Mouse (Mus musculus): Measurements from ENCODE around the gene Cpsf7. TPM values are rescaled to one million over a fixed set of nuclear protein-coding genes. Genes with fewer than 3 reads are reported as not detected.

Cpsf7 gene
- 54.5 and 55.3 TPM in 2 replicates for polyA plus RNA-seq (2016; fragmentation: Nextera tagmentation; extraction: Ambion mirVana)

GRCm38 (mm10) chr19:10525106-10525901, at the start of gene Cpsf7:
Gene Cpsf7 (plus strand): TSS chr19:10525266.
- Histone ChIP-seq H3K36me3 (replicated peaks) (peaks cover 42% of the 10 kb centered on the region), H3K4me1 (peaks cover 30% of the 10 kb centered on the region), H3K27ac (replicated peaks) (peak within 1 kb of the TSS; percentile 100), H3K27me3 (replicated peaks; ENCODE audit: low read depth, poor library complexity, severe bottlenecking) (no peaks in the 10 kb centered on the region), H3K9me3 (no peaks in the 10 kb centered on the region), H3K4me3 (peak within 1 kb of the TSS; percentile 97)
- under 1% methylated on average over 92 of the region's 93 CpGs for WGBS
- peak; percentile 96 for DNase-seq (ENCODE audit: low spot score)

DNA sequence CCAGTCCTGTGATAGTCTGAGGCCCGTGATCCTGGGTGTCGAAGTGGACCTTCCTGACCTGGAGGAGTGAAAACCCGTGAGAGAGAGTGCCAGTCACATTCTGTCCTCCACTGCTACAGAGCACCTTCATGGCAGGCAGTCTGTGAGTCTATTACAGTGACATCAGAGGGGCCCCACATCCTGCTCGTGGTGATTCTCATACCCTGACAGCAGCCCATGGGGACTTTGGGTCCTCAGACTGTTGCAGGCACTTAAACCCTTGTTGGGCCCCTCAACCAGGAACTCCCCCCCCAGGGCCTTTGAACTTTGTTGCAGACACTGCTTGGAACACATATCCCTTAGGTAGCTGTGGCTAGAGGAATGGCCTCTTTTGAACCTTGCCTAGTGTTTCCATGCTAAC, 45.5 kb upstream of the Cpsf7 start:
- 65% methylated on average over 4 of the region's 4 CpGs for WGBS

DNA sequence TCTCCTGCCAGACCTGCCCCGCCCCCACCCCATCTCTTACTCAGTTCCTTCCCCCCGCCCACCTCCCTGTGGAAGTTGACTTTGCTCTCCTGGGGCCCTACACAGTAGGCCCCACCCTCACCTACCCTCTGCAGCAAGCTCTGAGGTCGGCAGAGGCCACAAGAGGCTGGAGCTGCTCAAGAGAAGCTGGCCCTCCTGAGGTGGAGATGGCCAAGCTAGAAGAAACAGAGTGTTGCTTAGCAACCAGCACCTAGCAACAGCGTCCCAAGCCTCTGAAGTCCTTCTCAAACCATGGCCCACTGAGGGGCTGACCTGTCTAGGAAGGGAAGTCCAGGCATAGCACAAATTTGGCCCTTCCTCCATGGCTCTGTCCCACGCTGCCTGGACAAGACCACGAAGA, 42.4 kb upstream of the Cpsf7 start, which contains the start of gene Ppp1r32:
Ppp1r32 (minus strand) TSS at position 226 of the 400 bp plus-strand sequence.
- Histone ChIP-seq H3K9me3 (no peaks in the 10 kb centered on the region), H3K27me3 (replicated peaks; ENCODE audit: low read depth, poor library complexity, severe bottlenecking) (peaks cover 14% of the 10 kb centered on the region; the same call in 1 of the 2 replicates), H3K4me1 (peaks cover 13% of the 10 kb centered on the region), H3K27ac (replicated peaks) (no peak within 1 kb of the TSS), H3K36me3 (replicated peaks) (no peaks in the 10 kb centered on the region), H3K4me3 (no peak within 1 kb of the TSS)
- DNase-seq (ENCODE audit: low spot score): peak; percentile 65
- WGBS: 34% methylated on average over 6 of the region's 6 CpGs

More for the DNA sequence above, 45.5 kb upstream of the Cpsf7 start:
- no peaks in the 10 kb centered on the region for H3K36me3 ChIP-seq (replicated peaks)
- peaks cover 39% of the 10 kb centered on the region for H3K27me3 ChIP-seq (replicated peaks; ENCODE audit: low read depth, poor library complexity, severe bottlenecking)
- H3K4me3 ChIP-seq: no peak overlapping the region
- DNase-seq (ENCODE audit: low spot score): no peak
- no peak overlapping the region for H3K27ac ChIP-seq (replicated peaks)
- H3K4me1 ChIP-seq: peaks cover 13% of the 10 kb centered on the region
- no peaks in the 10 kb centered on the region for H3K9me3 ChIP-seq

GRCm38 (mm10) chr19:10486264-10486738, 38.8 kb upstream of the Cpsf7 start:
- Histone ChIP-seq H3K4me3 (no peak overlapping the region), H3K36me3 (replicated peaks) (no peaks in the 10 kb centered on the region), H3K4me1 (peaks cover 13% of the 10 kb centered on the region), H3K27ac (replicated peaks) (no peak overlapping the region), H3K27me3 (replicated peaks; ENCODE audit: low read depth, poor library complexity, severe bottlenecking) (peaks cover 8% of the 10 kb centered on the region; the same call in 1 of the 2 replicates), H3K9me3 (no peaks in the 10 kb centered on the region)
- peak; percentile 70 for DNase-seq (ENCODE audit: low spot score)
- WGBS: 24% methylated on average over 9 of the region's 9 CpGs

DNA sequence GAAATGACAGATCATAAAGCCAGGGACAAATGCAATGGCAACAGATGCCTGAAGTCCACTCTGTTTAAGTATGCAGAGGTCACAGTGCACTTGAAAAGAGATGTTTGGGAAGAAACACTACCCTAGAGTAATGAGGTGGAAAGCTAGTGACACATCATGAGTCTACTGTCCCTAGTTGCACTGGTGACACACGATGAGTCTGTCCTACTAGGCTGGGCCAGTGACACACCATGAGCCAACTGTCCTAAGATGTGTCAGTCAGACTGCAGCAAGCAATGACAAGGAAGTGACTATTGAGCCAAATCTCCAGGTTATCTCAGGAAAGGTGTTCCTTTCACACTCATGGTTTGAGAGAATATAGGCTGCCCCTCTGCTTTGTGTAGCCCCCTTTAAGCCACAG, 29.4 kb upstream of the Cpsf7 start:
- no peak overlapping the region for H3K27ac ChIP-seq (replicated peaks)
- H3K27me3 ChIP-seq (replicated peaks; ENCODE audit: low read depth, poor library complexity, severe bottlenecking): no peaks in the 10 kb centered on the region
- no peaks in the 10 kb centered on the region for H3K4me1 ChIP-seq
- H3K36me3 ChIP-seq (replicated peaks): peaks cover 18% of the 10 kb centered on the region
- H3K4me3 ChIP-seq: no peak overlapping the region
- no peak for DNase-seq (ENCODE audit: low spot score)
- WGBS: 90% methylated on average over 1 of the region's 1 CpGs
- no peaks in the 10 kb centered on the region for H3K9me3 ChIP-seq

GRCm38 (mm10) chr19:10496976-10497375, 28.1 kb upstream of the Cpsf7 start:
- Histone ChIP-seq H3K9me3 (no peaks in the 10 kb centered on the region), H3K27ac (replicated peaks) (no peak overlapping the region), H3K36me3 (replicated peaks) (peaks cover 32% of the 10 kb centered on the region), H3K27me3 (replicated peaks; ENCODE audit: low read depth, poor library complexity, severe bottlenecking) (no peaks in the 10 kb centered on the region), H3K4me3 (no peak overlapping the region), H3K4me1 (no peaks in the 10 kb centered on the region)
- DNase-seq (ENCODE audit: low spot score): no peak
- 68% methylated on average over 2 of the region's 2 CpGs for WGBS

GRCm38 (mm10) chr19:10497512-10498160, 27.4 kb upstream of the Cpsf7 start:
- H3K27ac ChIP-seq (replicated peaks): no peak overlapping the region
- no peaks in the 10 kb centered on the region for H3K27me3 ChIP-seq (replicated peaks; ENCODE audit: low read depth, poor library complexity, severe bottlenecking)
- no peak for DNase-seq (ENCODE audit: low spot score)
- H3K4me1 ChIP-seq: no peaks in the 10 kb centered on the region; the same call in 1 of the 2 replicates
- no peaks in the 10 kb centered on the region for H3K9me3 ChIP-seq
- no peak overlapping the region for H3K4me3 ChIP-seq
- 62% methylated on average over 8 of the region's 8 CpGs for WGBS
- H3K36me3 ChIP-seq (replicated peaks): peaks cover 38% of the 10 kb centered on the region

GRCm38 (mm10) chr19:10500581-10500980, 24.5 kb upstream of the Cpsf7 start:
- DNase-seq (ENCODE audit: low spot score): no peak
- H3K9me3 ChIP-seq: no peaks in the 10 kb centered on the region
- no peak overlapping the region for H3K4me3 ChIP-seq
- 93% methylated on average over 8 of the region's 8 CpGs for WGBS
- H3K27ac ChIP-seq (replicated peaks): no peak overlapping the region
- H3K27me3 ChIP-seq (replicated peaks; ENCODE audit: low read depth, poor library complexity, severe bottlenecking): no peaks in the 10 kb centered on the region
- H3K36me3 ChIP-seq (replicated peaks): peaks cover 59% of the 10 kb centered on the region
- H3K4me1 ChIP-seq: no peaks in the 10 kb centered on the region; the same call in 1 of the 2 replicates

- no peak overlapping the region for H3K27ac ChIP-seq (replicated peaks)
- H3K27me3 ChIP-seq (replicated peaks; ENCODE audit: low read depth, poor library complexity, severe bottlenecking): no peaks in the 10 kb centered on the region
- peak; percentile 63 for DNase-seq (ENCODE audit: low spot score)
- no peaks in the 10 kb centered on the region; the same call in 1 of the 2 replicates for H3K4me1 ChIP-seq
- 9% methylated on average over 4 of the region's 4 CpGs for WGBS
- no peak overlapping the region for H3K4me3 ChIP-seq
- H3K9me3 ChIP-seq: no peaks in the 10 kb centered on the region
- peaks cover 78% of the 10 kb centered on the region for H3K36me3 ChIP-seq (replicated peaks)
These were observed 22.5 kb upstream of the Cpsf7 start for GRCm38 (mm10) chr19:10502571-10502970.

DNA sequence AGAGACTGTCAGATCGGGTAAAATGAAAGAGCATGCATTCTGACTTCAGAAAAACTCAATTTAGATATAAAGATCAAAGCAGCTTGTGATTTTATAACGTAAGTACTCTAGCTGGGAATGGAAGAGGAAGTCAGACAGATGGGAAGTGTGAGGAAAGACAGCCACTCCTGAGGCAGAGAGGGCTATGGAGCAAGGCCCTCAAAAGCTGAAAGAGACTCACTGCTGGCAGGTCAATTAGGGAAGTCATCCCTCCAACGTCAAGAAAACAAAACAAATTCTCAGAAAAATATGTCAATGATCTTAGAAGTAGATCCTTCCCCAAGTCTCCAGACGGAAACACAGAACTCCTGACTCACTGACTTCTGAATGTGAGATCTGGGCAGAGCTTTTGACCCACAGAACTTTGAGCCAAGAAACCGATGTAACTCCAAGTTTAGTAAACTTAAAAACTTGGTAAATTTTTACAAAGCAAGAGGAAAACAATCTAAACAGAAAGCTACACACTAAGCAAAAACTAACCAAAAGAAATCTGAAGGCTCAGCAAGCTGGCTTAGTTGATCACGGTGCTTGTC, 14.2 kb upstream of the Cpsf7 start:
- H3K27me3 ChIP-seq (replicated peaks; ENCODE audit: low read depth, poor library complexity, severe bottlenecking): no peaks in the 10 kb centered on the region
- no peak overlapping the region for H3K27ac ChIP-seq (replicated peaks)
- H3K4me3 ChIP-seq: no peak overlapping the region
- no peaks in the 10 kb centered on the region for H3K9me3 ChIP-seq
- peaks cover 71% of the 10 kb centered on the region for H3K36me3 ChIP-seq (replicated peaks)
- H3K4me1 ChIP-seq: no peaks in the 10 kb centered on the region
- 84% methylated on average over 6 of the region's 6 CpGs for WGBS
- no peak for DNase-seq (ENCODE audit: low spot score)

DNA sequence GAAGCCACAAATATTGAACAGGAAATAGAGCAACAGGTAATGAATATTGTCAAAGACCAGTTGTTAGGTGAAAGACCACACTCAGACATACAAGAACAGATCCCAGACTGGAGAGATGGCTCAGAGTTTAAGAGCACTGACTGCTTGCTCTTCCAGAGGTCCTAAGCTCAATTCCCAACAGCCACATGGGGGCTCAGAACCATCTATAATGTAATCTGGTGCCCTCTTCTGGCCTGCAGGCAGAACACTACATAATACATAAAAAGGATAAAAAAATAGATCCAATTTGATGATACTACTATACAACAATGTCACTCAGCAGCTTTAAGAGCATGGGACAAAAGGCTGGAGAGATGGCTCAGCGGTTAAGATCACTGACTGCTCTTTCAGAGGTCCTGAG, 4.7 kb upstream of the Cpsf7 start:
- H3K36me3 ChIP-seq (replicated peaks): peaks cover 34% of the 10 kb centered on the region
- H3K27ac ChIP-seq (replicated peaks): no peak overlapping the region
- no peaks in the 10 kb centered on the region for H3K27me3 ChIP-seq (replicated peaks; ENCODE audit: low read depth, poor library complexity, severe bottlenecking)
- no peaks in the 10 kb centered on the region for H3K9me3 ChIP-seq
- peak; percentile 22 for DNase-seq (ENCODE audit: low spot score)
- peaks cover 19% of the 10 kb centered on the region for H3K4me1 ChIP-seq
- H3K4me3 ChIP-seq: no peak overlapping the region
- WGBS: 51% methylated on average over 1 of the region's 1 CpGs

GRCm38 (mm10) chr19:10521926-10522325, 3.1 kb upstream of the Cpsf7 start:
- H3K27ac ChIP-seq (replicated peaks): no peak overlapping the region
- H3K9me3 ChIP-seq: no peaks in the 10 kb centered on the region
- no peaks in the 10 kb centered on the region for H3K27me3 ChIP-seq (replicated peaks; ENCODE audit: low read depth, poor library complexity, severe bottlenecking)
- no peak overlapping the region for H3K4me3 ChIP-seq
- 79% methylated on average over 1 of the region's 1 CpGs for WGBS
- no peak for DNase-seq (ENCODE audit: low spot score)
- H3K4me1 ChIP-seq: peaks cover 28% of the 10 kb centered on the region
- peaks cover 21% of the 10 kb centered on the region for H3K36me3 ChIP-seq (replicated peaks)

All from embryonic facial prominence, embryonic 10.5 days (tissue).